In genomic region chr15:62392381-62392780, GRCm38 (mm10) we compare ENCODE assay signal across 14 mouse cellular contexts.
DNase-seq lines count a peak whose midpoint lies in the region; ATAC-seq lines count a peak whose summit lies in the region.
"Had no signal": no experiment of that assay in that cellular context is flagged by ENCODE, and none has a peak within 500 bp of the region (broad histone marks: within the 10 kb centered on the region; RNA-seq: fewer than 3 reads in every experiment).

No protein-coding gene starts in this region.

- no peak overlapping the region for H3K4me3 ChIP-seq in kidney, embryonic 16.5 days (ENCODE audit: low read length)
- no peak overlapping the region for H3K4me3 ChIP-seq in hindbrain, embryonic 14.5 days (replicated peaks; ENCODE audit: low read length)
- H3K4me3 ChIP-seq: neural tube, embryonic 13.5 days had no signal

- intact Hi-C loops in heart, postnatal 25 days (cut with DNase I): no loop called here

- H3K36me3 ChIP-seq in kidney, embryonic 16.5 days (ENCODE audit: insufficient read depth, low read length): no peaks in the 10 kb centered on the region
- H3K36me3 ChIP-seq in hindbrain, embryonic 14.5 days (replicated peaks; ENCODE audit: control insufficient read depth, insufficient read depth): no peaks in the 10 kb centered on the region
- H3K36me3 ChIP-seq: neural tube, embryonic 13.5 days had no signal

- H3K4me1 ChIP-seq in kidney, embryonic 16.5 days (ENCODE audit: insufficient read depth, low read length): peaks cover 2% of the 10 kb centered on the region; the same call in 1 of the 2 replicates
- H3K4me1 ChIP-seq in hindbrain, embryonic 14.5 days (replicated peaks; ENCODE audit: control insufficient read depth, insufficient read depth, low read length): no peaks in the 10 kb centered on the region
- H3K4me1 ChIP-seq: neural tube, embryonic 13.5 days had no signal

- H3K9me3 ChIP-seq in kidney, embryonic 16.5 days (ENCODE audit: low read length): no peaks in the 10 kb centered on the region
- H3K9me3 ChIP-seq in hindbrain, embryonic 14.5 days (ENCODE audit: control insufficient read depth, low read length): no peaks in the 10 kb centered on the region
- H3K9me3 ChIP-seq: neural tube, embryonic 13.5 days had no signal

- peak; percentile 44 for DNase-seq in heart, adult 8-10 months (ENCODE audit: low spot score)
- DNase-seq in heart, postnatal 25 days (ENCODE audit: low spot score): no peak
- DNase-seq in monocyte, adult 2 months (ENCODE audit: low read depth in 1 of 2, low spot score in 2 of 2): peak; percentile 10 to 22
- DNase-seq in yolk sac, embryonic 10.5 days (ENCODE audit: low spot score): peak; percentile 3
- no peak for DNase-seq in hindbrain, embryonic 14.5 days (ENCODE audit: low spot score)
- DNase-seq: forebrain, postnatal 0 days; left cerebral cortex, postnatal 4 days; right cerebral cortex, postnatal 14 days had no signal

- ATAC-seq in monocyte, adult 5-6 weeks (replicated peaks; ENCODE audit: insufficient number of reproducible peaks, low FRiP score, low TSS enrichment, poor library complexity, severe bottlenecking): no peak; the same call in 1 of the 2 replicates
- ATAC-seq in kidney, embryonic 16.5 days (ENCODE audit: low FRiP score, low TSS enrichment): no peak; the same call in 1 of the 2 replicates
- ATAC-seq in hindbrain, embryonic 14.5 days (ENCODE audit: low FRiP score): no peak
- ATAC-seq in erythroid progenitor cell, adult 5-6 weeks (replicated peaks; ENCODE audit: low FRiP score, poor library complexity, severe bottlenecking): no peak
- ATAC-seq: forebrain, postnatal 0 days had no signal

- no peaks in the 10 kb centered on the region for H3K27me3 ChIP-seq in kidney, embryonic 16.5 days (ENCODE audit: insufficient read depth, low read length)
- no peaks in the 10 kb centered on the region for H3K27me3 ChIP-seq in hindbrain, embryonic 14.5 days (ENCODE audit: control insufficient read depth, insufficient read depth, low read length)
- H3K27me3 ChIP-seq: CH12.LX; neural tube, embryonic 13.5 days had no signal

- H3K9ac ChIP-seq in kidney, embryonic 16.5 days (replicated peaks; ENCODE audit: low read length): no peak overlapping the region
- no peak overlapping the region for H3K9ac ChIP-seq in hindbrain, embryonic 14.5 days
- H3K9ac ChIP-seq: forebrain, postnatal 0 days; neural tube, embryonic 13.5 days had no signal

- peak overlapping the region; percentile 8; the same call in 1 of the 2 replicates for H3K27ac ChIP-seq in kidney, embryonic 16.5 days (ENCODE audit: low read length)
- H3K27ac ChIP-seq in hindbrain, embryonic 14.5 days: no peak overlapping the region
- H3K27ac ChIP-seq: neural tube, embryonic 13.5 days; stomach, postnatal 0 days had no signal

- WGBS in kidney, embryonic 16.5 days: 58% methylated on average over 3 of the region's 3 CpGs
- 82% methylated on average over 3 of the region's 3 CpGs for WGBS in hindbrain, embryonic 14.5 days

- H3K4me2 ChIP-seq in kidney, embryonic 16.5 days (replicated peaks; ENCODE audit: low read depth, low read length): no peak overlapping the region
- no peak overlapping the region for H3K4me2 ChIP-seq in hindbrain, embryonic 14.5 days (replicated peaks)
- H3K4me2 ChIP-seq: neural tube, embryonic 13.5 days had no signal

Comparison
In these comparisons a context has a peak if more than half of its experiments do, and no peak if none do; other contexts are left out.
1. DNase-seq: peak in heart, adult 8-10 months (single experiment), monocyte, adult 2 months (2 of 2) and yolk sac, embryonic 10.5 days (single experiment); none in heart, postnatal 25 days (single experiment) and hindbrain, embryonic 14.5 days (single experiment).